Mouse (Mus musculus) midbrain, embryonic 16.5 days (tissue): Measurements from ENCODE around the gene Krtap11-1. TPM values are rescaled to one million over a fixed set of nuclear protein-coding genes. Genes with fewer than 3 reads are reported as not detected.

ENCODE experiments used
- ATAC-seq: fragments of 200-750 bp; cut with Nextera tagmentation; 2 replicates; pipeline ENCODE4 v1.8.0; 2017; ENCODE audit warnings: moderate TSS enrichment
- H3K27ac ChIP-seq: fragments of 300-500 bp; sonication (generic); 2 replicates; pipeline ENCODE4 v1.5.1; 2014; ENCODE audit warnings: mild to moderate bottlenecking, low read length, mixed read lengths
- H3K27me3 ChIP-seq: fragments of 300-500 bp; sonication (generic); 2 replicates; pipeline ENCODE4 v1.6.1; 2014; ENCODE audit warnings: low read depth, low read length, mixed read lengths; ENCODE audit not compliant: control insufficient read depth, insufficient read depth
- H3K36me3 ChIP-seq: fragments of 300-500 bp; sonication (generic); 2 replicates; pipeline ENCODE4 v1.6.1; 2014; ENCODE audit warnings: mild to moderate bottlenecking, low read length, moderate library complexity, mixed read lengths; ENCODE audit not compliant: control insufficient read depth, insufficient read depth
- H3K4me1 ChIP-seq: fragments of 300-500 bp; sonication (generic); 2 replicates; pipeline ENCODE4 v1.6.1; 2014; ENCODE audit warnings: mild to moderate bottlenecking, low read length, mixed read lengths; ENCODE audit not compliant: control insufficient read depth, insufficient read depth
- H3K4me2 ChIP-seq: fragments of 300-500 bp; sonication (generic); 2 replicates; pipeline ENCODE4 v1.6.1; 2014; ENCODE audit warnings: mild to moderate bottlenecking, low read length, mixed read lengths
- H3K4me3 ChIP-seq: fragments of 300-500 bp; sonication (generic); 2 replicates; pipeline ENCODE4 v1.5.1; 2014; ENCODE audit warnings: low read depth, mild to moderate bottlenecking, low read length, moderate library complexity, mixed read lengths
- H3K9ac ChIP-seq: fragments of 300-500 bp; sonication (generic); 2 replicates; pipeline ENCODE4 v1.6.1; 2014; ENCODE audit warnings: low read depth, low read length, mixed read lengths
- H3K9me3 ChIP-seq: fragments of 300-500 bp; sonication (generic); replicated peaks from 2 replicates; pipeline ENCODE4 v1.6.1; 2014; ENCODE audit warnings: mild to moderate bottlenecking, low read length, mixed read lengths; ENCODE audit not compliant: control insufficient read depth, poor library complexity, severe bottlenecking
- WGBS: fragments of 180-500 bp; shearing (Covaris S2); extraction: QIAGEN DNeasy Blood & Tissue Kit; methylation state at CpG from one replicate; pipeline ENCODE4 v1.1.7; 2014; 5-methylcytosine and 5-hydroxymethylcytosine counted together
- polyA plus RNA-seq: library from polyadenylated mRNA; unstranded; fragments of >200 nt; fragmentation: Nextera tagmentation; extraction: Ambion mirVana; gene quantifications from 2 replicates; pipeline ENCODE4 v1.2.1, GENCODE M21; 2015

Krtap11-1 gene
- polyA plus RNA-seq, 1 experiment from 2014 or later, result not detected

GRCm38 (mm10) chr16:89581658-89582057, 10.7 kb upstream of the Krtap11-1 start:
- Histone ChIP-seq H3K27me3 (no peaks in the 10 kb centered on the region), H3K36me3 (no peaks in the 10 kb centered on the region), H3K4me2 (no peak overlapping the region), H3K4me1 (peaks cover under 1% of the 10 kb centered on the region; the same call in 1 of the 2 replicates), H3K4me3 (no peak overlapping the region), H3K9ac (no peak overlapping the region), H3K27ac (no peak overlapping the region), H3K9me3 (no peaks in the 10 kb centered on the region)
- no peak for ATAC-seq
- WGBS, result 98% methylated on average over 2 of the region's 2 CpGs

DNA sequence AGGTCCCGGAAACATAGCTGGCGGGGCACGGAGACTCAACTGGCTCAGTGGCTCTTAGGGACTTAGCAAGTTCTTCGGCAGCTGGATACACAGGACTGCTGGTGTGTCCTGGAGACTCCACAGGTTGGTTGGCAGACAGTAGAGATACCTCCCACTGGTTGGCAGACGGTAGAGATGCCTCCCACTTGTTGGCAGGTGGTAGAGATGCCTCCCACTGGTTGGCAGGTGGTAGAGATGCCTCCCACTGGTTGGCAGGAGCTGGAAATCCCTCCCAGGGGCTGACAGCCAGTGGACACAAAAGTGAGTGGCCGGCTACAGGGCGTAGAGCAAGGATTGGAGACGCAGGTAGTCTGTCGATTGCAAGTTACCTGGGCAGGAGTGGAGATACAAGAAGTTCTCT, 467 bp downstream of the Krtap11-1 start:
- WGBS, result 89% methylated on average over 9 of the region's 9 CpGs
- no peaks in the 10 kb centered on the region for H3K27me3 ChIP-seq
- H3K9me3 ChIP-seq, result no peaks in the 10 kb centered on the region
- H3K4me1 ChIP-seq, result no peaks in the 10 kb centered on the region
- no peak overlapping the region for H3K4me2 ChIP-seq
- H3K4me3 ChIP-seq, result no peak overlapping the region
- H3K27ac ChIP-seq, result no peak overlapping the region
- H3K36me3 ChIP-seq, result no peaks in the 10 kb centered on the region
- H3K9ac ChIP-seq, result no peak overlapping the region
- ATAC-seq, result no peak

- Histone ChIP-seq H3K36me3 (no peaks in the 10 kb centered on the region), H3K4me1 (no peaks in the 10 kb centered on the region), H3K9ac (no peak overlapping the region), H3K4me3 (no peak overlapping the region), H3K4me2 (no peak overlapping the region), H3K9me3 (no peaks in the 10 kb centered on the region), H3K27ac (no peak overlapping the region), H3K27me3 (no peaks in the 10 kb centered on the region)
- ATAC-seq, result no peak
- 74% methylated on average over 6 of the region's 6 CpGs for WGBS
Measured at GRCm38 (mm10) chr16:89569136-89569535, 1.8 kb downstream of the Krtap11-1 start.

GRCm38 (mm10) chr16:89568141-89568540, 2.8 kb downstream of the Krtap11-1 start:
- WGBS, result 84% methylated on average over 7 of the region's 7 CpGs
- Histone ChIP-seq H3K4me1 (no peaks in the 10 kb centered on the region), H3K27ac (no peak overlapping the region), H3K9me3 (no peaks in the 10 kb centered on the region), H3K4me2 (no peak overlapping the region), H3K27me3 (no peaks in the 10 kb centered on the region), H3K4me3 (no peak overlapping the region), H3K9ac (no peak overlapping the region), H3K36me3 (no peaks in the 10 kb centered on the region)
- ATAC-seq, result no peak

DNA sequence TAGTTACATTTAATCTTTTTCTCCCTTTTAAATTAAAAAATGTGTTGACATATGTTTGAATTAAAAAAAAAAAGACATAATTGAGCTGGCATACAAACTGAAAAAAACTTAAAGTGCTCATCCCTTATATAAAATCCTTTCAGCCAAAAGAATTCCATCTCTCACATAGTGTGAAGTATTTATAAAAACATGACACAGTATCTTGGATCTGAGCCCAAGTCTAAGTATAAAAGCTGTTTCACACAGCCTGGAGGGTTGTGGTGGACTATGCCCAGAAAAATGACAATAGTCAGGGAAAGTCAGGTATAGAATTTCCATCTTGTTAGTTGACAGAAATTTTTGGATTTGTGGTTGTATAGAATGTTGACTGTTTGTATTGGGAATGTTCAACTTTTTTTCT, 20.7 kb downstream of the Krtap11-1 start:
- Histone ChIP-seq H3K4me1 (no peaks in the 10 kb centered on the region), H3K4me2 (no peak overlapping the region), H3K27ac (no peak overlapping the region), H3K27me3 (no peaks in the 10 kb centered on the region), H3K9me3 (no peaks in the 10 kb centered on the region), H3K36me3 (no peaks in the 10 kb centered on the region), H3K9ac (no peak overlapping the region), H3K4me3 (no peak overlapping the region)
- no peak for ATAC-seq

DNA sequence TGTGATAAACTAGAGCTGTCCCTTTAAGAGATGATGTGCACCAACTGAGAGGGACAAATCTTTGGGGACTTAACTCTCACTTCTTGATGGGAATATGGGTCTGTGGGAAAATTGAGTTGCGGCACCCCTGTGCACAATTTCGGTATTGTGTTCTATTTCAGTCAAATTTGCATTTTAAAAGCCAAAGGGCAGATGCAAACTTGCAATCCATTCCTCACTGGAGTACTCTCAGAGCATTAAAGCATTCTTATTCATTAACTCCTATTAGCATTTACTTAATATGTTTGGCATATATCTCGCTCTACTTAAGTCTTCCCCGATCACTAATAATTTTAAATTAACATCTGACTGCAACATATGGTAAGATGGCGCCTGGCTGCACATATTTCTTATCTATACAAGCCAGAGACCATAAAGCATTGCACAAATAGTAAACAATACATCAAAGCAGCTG, 32.9 kb downstream of the Krtap11-1 start:
- no peaks in the 10 kb centered on the region for H3K9me3 ChIP-seq
- no peak overlapping the region for H3K4me3 ChIP-seq
- H3K27me3 ChIP-seq, result no peaks in the 10 kb centered on the region
- H3K4me1 ChIP-seq, result peaks cover 2% of the 10 kb centered on the region; the same call in 1 of the 2 replicates
- no peak overlapping the region for H3K27ac ChIP-seq
- ATAC-seq, result 0 out of 2 replicates have a peak, but pooled peaks have one; percentile 17
- no peak overlapping the region for H3K9ac ChIP-seq
- no peaks in the 10 kb centered on the region for H3K36me3 ChIP-seq
- 30% methylated on average over 5 of the region's 5 CpGs for WGBS
- no peak overlapping the region for H3K4me2 ChIP-seq

- H3K27me3 ChIP-seq, result no peaks in the 10 kb centered on the region
- H3K9me3 ChIP-seq, result no peaks in the 10 kb centered on the region
- no peak overlapping the region for H3K4me3 ChIP-seq
- ATAC-seq, result no peak
- peaks cover 2% of the 10 kb centered on the region; the same call in 1 of the 2 replicates for H3K4me1 ChIP-seq
- WGBS, result 69% methylated on average over 6 of the region's 6 CpGs
- no peaks in the 10 kb centered on the region for H3K36me3 ChIP-seq
- no peak overlapping the region for H3K9ac ChIP-seq
- no peak overlapping the region for H3K4me2 ChIP-seq
- no peak overlapping the region for H3K27ac ChIP-seq
Measured at GRCm38 (mm10) chr16:89537349-89537748, 33.6 kb downstream of the Krtap11-1 start.

DNA sequence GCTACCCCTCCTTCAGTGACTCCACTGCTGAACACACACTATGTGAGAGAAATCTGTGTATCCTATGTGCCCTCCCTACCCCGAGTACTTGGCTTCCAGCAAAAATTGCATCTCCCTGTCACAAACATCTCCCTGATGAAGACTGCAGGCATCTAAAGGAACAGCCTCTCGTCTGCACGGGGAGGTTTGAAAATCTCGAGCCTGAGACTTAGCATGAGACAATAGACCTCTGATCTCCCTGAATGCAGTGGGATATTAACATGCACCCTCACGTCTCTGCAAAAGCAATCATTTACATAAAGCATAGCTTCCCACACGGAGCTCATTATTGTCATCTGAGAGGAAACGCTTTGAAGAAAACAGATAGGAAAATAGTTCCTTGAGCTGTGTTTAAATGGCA, 40.4 kb downstream of the Krtap11-1 start:
- Histone ChIP-seq H3K4me3 (no peak overlapping the region), H3K9me3 (no peaks in the 10 kb centered on the region), H3K4me2 (no peak overlapping the region), H3K27ac (peak overlapping the region; percentile 77), H3K9ac (0 out of 2 replicates have a peak overlapping the region, but pooled peaks have one; percentile 15), H3K36me3 (no peaks in the 10 kb centered on the region), H3K27me3 (no peaks in the 10 kb centered on the region), H3K4me1 (peaks cover 28% of the 10 kb centered on the region)
- 2% methylated on average over 7 of the region's 7 CpGs for WGBS
- peak; percentile 85 for ATAC-seq

- no peaks in the 10 kb centered on the region for H3K27me3 ChIP-seq
- H3K4me3 ChIP-seq, result no peak overlapping the region
- peak; percentile 52 for ATAC-seq
- 40% methylated on average over 7 of the region's 7 CpGs for WGBS
- H3K27ac ChIP-seq, result peak overlapping the region; percentile 77
- no peaks in the 10 kb centered on the region for H3K36me3 ChIP-seq
- peaks cover 28% of the 10 kb centered on the region for H3K4me1 ChIP-seq
- H3K9ac ChIP-seq, result 0 out of 2 replicates have a peak overlapping the region, but pooled peaks have one; percentile 27
- no peak overlapping the region for H3K4me2 ChIP-seq
- H3K9me3 ChIP-seq, result no peaks in the 10 kb centered on the region
Measured at GRCm38 (mm10) chr16:89529846-89530245, 41.1 kb downstream of the Krtap11-1 start.
